Mouse (Mus musculus) forebrain, embryonic 10.5 days (tissue): ENCODE measurements around the gene Hsh2d. TPM values are rescaled to one million over a fixed set of nuclear protein-coding genes. Genes with fewer than 3 reads are reported as not detected.
A peak's percentile ranks its signal among the peaks of the same experiment; 100 is the strongest.

Source experiments
- DNase-seq: peaks from one replicate; pipeline ENCODE4 v3.0.0-alpha.2; 2017; ENCODE audit warnings: low spot score; ENCODE audit errors: extremely low spot score
- H3K27ac ChIP-seq: fragments of 300-500 bp; sonication (generic); 2 replicates; pipeline ENCODE4 v1.5.1; 2016; ENCODE audit warnings: mild to moderate bottlenecking
- H3K27me3 ChIP-seq: fragments of 300-500 bp; sonication (generic); 2 replicates; pipeline ENCODE4 v1.6.1; 2016; ENCODE audit warnings: mild to moderate bottlenecking; ENCODE audit not compliant: poor library complexity, severe bottlenecking
- H3K36me3 ChIP-seq: fragments of 300-500 bp; sonication (generic); replicated peaks from 2 replicates; pipeline ENCODE4 v1.6.1; 2016; ENCODE audit warnings: mild to moderate bottlenecking, moderate library complexity
- H3K4me1 ChIP-seq: fragments of 300-500 bp; sonication (generic); 2 replicates; pipeline ENCODE4 v1.6.1; 2016
- H3K4me3 ChIP-seq: fragments of 300-500 bp; sonication (generic); 2 replicates; pipeline ENCODE4 v1.5.1; 2016; ENCODE audit warnings: mild to moderate bottlenecking, moderate library complexity
- H3K9me3 ChIP-seq: fragments of 300-500 bp; sonication (generic); 2 replicates; pipeline ENCODE4 v1.6.1; 2016; ENCODE audit warnings: mild to moderate bottlenecking, moderate library complexity
- WGBS: fragments of 180-500 bp; shearing (Covaris S2); methylation state at CpG from one replicate; pipeline ENCODE4 v1.1.7; 2016; 5-methylcytosine and 5-hydroxymethylcytosine counted together
- polyA plus RNA-seq: library from polyadenylated mRNA; unstranded; fragments of >200 nt; fragmentation: Nextera tagmentation; extraction: Ambion mirVana; gene quantifications from 2 replicates; pipeline ENCODE4 v1.2.1, GENCODE M21; 2016

Hsh2d gene
- polyA plus RNA-seq: 0.07 TPM in 1 of 2 replicates, not detected in the other

GRCm38 (mm10) chr8:72189417-72190214 lies at the start of gene Hsh2d:
Gene Hsh2d, plus strand, starts transcription at chr8:72189638.
- H3K4me1 ChIP-seq: no peaks in the 10 kb centered on the region
- DNase-seq: no peak
- no peaks in the 10 kb centered on the region for H3K9me3 ChIP-seq
- 76% methylated on average over 12 of the region's 12 CpGs for WGBS
- no peak within 1 kb of the TSS for H3K27ac ChIP-seq
- no peak within 1 kb of the TSS for H3K4me3 ChIP-seq
- no peaks in the 10 kb centered on the region for H3K36me3 ChIP-seq
- H3K27me3 ChIP-seq: no peaks in the 10 kb centered on the region

GRCm38 (mm10) chr8:72143256-72143824 lies 46.1 kb upstream of the Hsh2d start:
- peaks cover 100% of the 10 kb centered on the region for H3K36me3 ChIP-seq
- H3K4me1 ChIP-seq: no peaks in the 10 kb centered on the region
- WGBS: 94% methylated on average over 13 of the region's 13 CpGs
- H3K27me3 ChIP-seq: no peaks in the 10 kb centered on the region
- H3K27ac ChIP-seq: no peak overlapping the region
- H3K4me3 ChIP-seq: no peak overlapping the region
- no peak for DNase-seq
- H3K9me3 ChIP-seq: no peaks in the 10 kb centered on the region

GRCm38 (mm10) chr8:72144345-72144975 lies 45.0 kb upstream of the Hsh2d start:
- Histone ChIP-seq H3K9me3 (no peaks in the 10 kb centered on the region), H3K27ac (no peak overlapping the region), H3K4me1 (no peaks in the 10 kb centered on the region), H3K27me3 (no peaks in the 10 kb centered on the region), H3K36me3 (peaks cover 97% of the 10 kb centered on the region), H3K4me3 (no peak overlapping the region)
- 92% methylated on average over 5 of the region's 5 CpGs for WGBS
- no peak for DNase-seq

- Histone ChIP-seq H3K4me3 (no peak overlapping the region), H3K27me3 (no peaks in the 10 kb centered on the region), H3K9me3 (no peaks in the 10 kb centered on the region), H3K27ac (no peak overlapping the region), H3K4me1 (no peaks in the 10 kb centered on the region), H3K36me3 (peaks cover 97% of the 10 kb centered on the region)
- 89% methylated on average over 3 of the region's 3 CpGs for WGBS
- no peak for DNase-seq
Observed at GRCm38 (mm10) chr8:72145511-72145910, 43.9 kb upstream of the Hsh2d start.

GRCm38 (mm10) chr8:72146056-72146455 lies 43.4 kb upstream of the Hsh2d start:
- DNase-seq: no peak
- WGBS: 100% methylated on average over 1 of the region's 1 CpGs
- H3K36me3 ChIP-seq: peaks cover 97% of the 10 kb centered on the region
- H3K27me3 ChIP-seq: no peaks in the 10 kb centered on the region
- no peak overlapping the region for H3K4me3 ChIP-seq
- no peaks in the 10 kb centered on the region for H3K4me1 ChIP-seq
- no peak overlapping the region for H3K27ac ChIP-seq
- no peaks in the 10 kb centered on the region for H3K9me3 ChIP-seq

- H3K36me3 ChIP-seq: peaks cover 97% of the 10 kb centered on the region
- H3K27me3 ChIP-seq: no peaks in the 10 kb centered on the region
- no peaks in the 10 kb centered on the region for H3K9me3 ChIP-seq
- WGBS: 96% methylated on average over 3 of the region's 3 CpGs
- no peak overlapping the region for H3K4me3 ChIP-seq
- no peaks in the 10 kb centered on the region for H3K4me1 ChIP-seq
- no peak for DNase-seq
- no peak overlapping the region for H3K27ac ChIP-seq
Observed at GRCm38 (mm10) chr8:72146556-72146955, 42.9 kb upstream of the Hsh2d start.

GRCm38 (mm10) chr8:72147266-72147665 lies 42.2 kb upstream of the Hsh2d start:
- WGBS: 91% methylated on average over 2 of the region's 2 CpGs
- Histone ChIP-seq H3K9me3 (no peaks in the 10 kb centered on the region), H3K4me3 (no peak overlapping the region), H3K27me3 (no peaks in the 10 kb centered on the region), H3K4me1 (no peaks in the 10 kb centered on the region), H3K36me3 (peaks cover 97% of the 10 kb centered on the region), H3K27ac (no peak overlapping the region)
- DNase-seq: no peak

GRCm38 (mm10) chr8:72149056-72149455 lies 40.4 kb upstream of the Hsh2d start:
- H3K9me3 ChIP-seq: no peaks in the 10 kb centered on the region
- DNase-seq: no peak
- no peaks in the 10 kb centered on the region for H3K4me1 ChIP-seq
- no peak overlapping the region for H3K4me3 ChIP-seq
- H3K36me3 ChIP-seq: peaks cover 97% of the 10 kb centered on the region
- no peaks in the 10 kb centered on the region for H3K27me3 ChIP-seq
- WGBS: 82% methylated on average over 1 of the region's 1 CpGs
- H3K27ac ChIP-seq: no peak overlapping the region

- H3K9me3 ChIP-seq: no peaks in the 10 kb centered on the region
- H3K27me3 ChIP-seq: no peaks in the 10 kb centered on the region
- H3K36me3 ChIP-seq: peaks cover 79% of the 10 kb centered on the region
- H3K4me3 ChIP-seq: no peak overlapping the region
- H3K27ac ChIP-seq: no peak overlapping the region
- no peaks in the 10 kb centered on the region for H3K4me1 ChIP-seq
- no peak for DNase-seq
- WGBS: 88% methylated on average over 3 of the region's 3 CpGs
Observed at GRCm38 (mm10) chr8:72151418-72152078, 37.9 kb upstream of the Hsh2d start.

GRCm38 (mm10) chr8:72153382-72153781 lies 36.1 kb upstream of the Hsh2d start:
- DNase-seq: no peak
- Histone ChIP-seq H3K27me3 (no peaks in the 10 kb centered on the region), H3K36me3 (peaks cover 62% of the 10 kb centered on the region), H3K4me1 (no peaks in the 10 kb centered on the region), H3K9me3 (no peaks in the 10 kb centered on the region), H3K4me3 (no peak overlapping the region), H3K27ac (no peak overlapping the region)

- Histone ChIP-seq H3K4me3 (no peak overlapping the region), H3K27ac (no peak overlapping the region), H3K36me3 (peaks cover 20% of the 10 kb centered on the region), H3K27me3 (no peaks in the 10 kb centered on the region), H3K4me1 (peaks cover 23% of the 10 kb centered on the region), H3K9me3 (no peaks in the 10 kb centered on the region)
- WGBS: 83% methylated on average over 2 of the region's 2 CpGs
- no peak for DNase-seq
Observed at GRCm38 (mm10) chr8:72158096-72158495, 31.3 kb upstream of the Hsh2d start.

GRCm38 (mm10) chr8:72158726-72159125 lies 30.7 kb upstream of the Hsh2d start:
- Histone ChIP-seq H3K4me1 (peaks cover 24% of the 10 kb centered on the region), H3K36me3 (peaks cover 20% of the 10 kb centered on the region), H3K4me3 (no peak overlapping the region), H3K27me3 (no peaks in the 10 kb centered on the region), H3K9me3 (no peaks in the 10 kb centered on the region), H3K27ac (no peak overlapping the region)
- 89% methylated on average over 3 of the region's 3 CpGs for WGBS
- DNase-seq: no peak

GRCm38 (mm10) chr8:72160007-72160406 lies 29.4 kb upstream of the Hsh2d start:
- H3K27me3 ChIP-seq: no peaks in the 10 kb centered on the region
- WGBS: 78% methylated on average over 3 of the region's 3 CpGs
- DNase-seq: no peak
- H3K36me3 ChIP-seq: peaks cover 21% of the 10 kb centered on the region
- peak overlapping the region; percentile 98 for H3K4me3 ChIP-seq
- H3K27ac ChIP-seq: no peak overlapping the region
- H3K9me3 ChIP-seq: no peaks in the 10 kb centered on the region
- H3K4me1 ChIP-seq: peaks cover 24% of the 10 kb centered on the region
